Mouse (Mus musculus) G1E-ER4 (cell line): ENCODE results near the gene Pole4. TPM values are rescaled to one million over a fixed set of nuclear protein-coding genes. Genes with fewer than 3 reads are reported as not detected.

Experiments
- GATA1 ChIP-seq: IDR thresholded peaks from one replicate; pipeline ENCODE4 v1.8.0; 2012; ENCODE audit warnings: low read length, inconsistent platforms
- polyA plus RNA-seq: library from polyadenylated mRNA; stranded (reverse); fragments of >175 nt; gene quantifications from 2 replicates; pipeline ENCODE4 v1.2.3, GENCODE M21; 2012

The Pole4 gene
- polyA plus RNA-seq, 1 experiment: 83.3 TPM

DNA sequence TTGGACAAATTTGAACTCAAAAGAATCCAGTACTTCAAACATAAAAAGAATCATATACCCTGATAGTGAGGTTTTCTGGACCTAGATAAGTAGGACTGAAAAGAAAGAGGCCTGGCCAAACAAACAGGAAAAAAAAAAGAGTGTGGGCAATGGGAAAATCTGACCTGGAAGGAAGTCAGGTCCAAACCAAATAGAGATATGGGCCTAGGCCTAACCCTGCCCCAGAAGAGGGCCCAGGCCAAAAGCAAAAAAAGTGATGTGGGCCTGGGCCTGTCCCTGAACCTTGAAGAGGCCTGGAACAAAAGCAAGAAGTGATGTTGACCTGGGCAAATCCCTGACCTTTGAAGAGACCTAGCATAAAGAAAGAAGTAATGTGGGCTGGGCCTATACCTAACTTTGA, 21.0 kb downstream of the Pole4 start:
- no peak for TF ChIP-seq GATA1

DNA sequence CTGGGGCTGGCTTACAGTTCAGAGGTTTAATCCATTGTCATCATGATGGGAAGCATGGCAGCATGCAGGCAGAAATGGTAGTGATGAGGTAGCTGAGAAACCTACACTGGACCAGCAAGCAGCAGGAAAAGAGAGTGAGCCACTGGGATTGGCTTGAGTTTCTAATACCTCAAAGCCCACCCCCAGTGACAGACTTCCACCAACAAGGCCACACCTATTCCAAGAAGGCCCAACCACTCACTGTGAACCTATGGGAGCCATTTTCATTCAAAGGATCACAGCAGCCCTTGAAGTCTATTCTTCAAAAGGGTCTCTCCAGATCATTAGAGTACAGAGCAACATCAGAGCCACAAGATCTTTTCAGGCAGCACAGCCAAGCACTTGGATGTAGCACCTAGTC, 38.7 kb downstream of the Pole4 start:
- no peak for TF ChIP-seq GATA1

DNA sequence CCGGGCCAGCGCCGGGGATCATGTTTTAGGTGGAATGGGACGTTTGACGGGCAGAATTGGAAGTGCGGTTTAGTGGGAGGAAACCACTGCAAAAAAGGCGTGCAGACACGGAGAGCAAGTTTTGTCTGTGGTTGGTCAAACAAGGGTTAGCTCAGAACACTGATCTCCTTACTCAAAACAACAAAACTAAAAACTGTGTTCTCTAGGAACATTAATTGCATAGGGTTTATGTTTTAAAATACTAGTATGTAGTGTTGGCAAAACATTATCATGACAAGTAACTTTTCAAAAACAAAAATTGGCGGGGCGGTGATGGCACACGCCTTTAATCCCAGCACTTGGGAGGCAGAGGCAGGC, 52.0 kb downstream of the Pole4 start:
- TF ChIP-seq GATA1: no peak

DNA sequence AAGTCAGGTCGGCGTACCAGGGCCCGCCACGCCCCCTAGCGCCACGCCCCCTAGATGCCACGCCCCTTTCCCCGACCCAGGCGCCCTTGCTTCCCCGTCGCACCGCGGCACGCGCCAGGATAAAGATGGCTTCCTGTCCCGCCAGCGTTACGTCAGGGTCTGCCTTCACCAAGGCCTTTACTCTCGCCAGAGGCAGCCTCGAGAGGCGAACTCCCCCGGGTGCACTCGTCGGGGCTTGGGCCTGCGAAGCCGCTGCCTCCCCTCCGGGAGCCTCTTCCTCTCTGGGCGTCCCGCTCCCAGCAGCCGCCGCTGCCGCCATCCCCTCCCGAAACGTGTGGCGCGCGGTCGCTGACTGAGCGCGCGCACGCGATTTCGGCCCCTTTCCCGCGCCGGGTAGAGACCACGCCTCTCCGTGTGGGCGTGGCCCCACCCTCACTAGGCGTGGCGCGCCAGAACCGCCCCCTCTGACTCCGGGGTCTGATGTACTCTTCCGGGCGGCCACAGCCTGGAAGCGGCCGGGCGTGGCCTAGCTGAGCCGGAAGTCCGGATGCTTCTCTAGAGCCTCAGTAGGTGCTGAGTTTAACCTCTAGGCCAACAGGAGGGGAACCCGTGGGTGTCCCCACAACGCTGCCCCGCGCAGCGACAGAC, 52.5 kb downstream of the Pole4 start:
- no peak for TF ChIP-seq GATA1

DNA sequence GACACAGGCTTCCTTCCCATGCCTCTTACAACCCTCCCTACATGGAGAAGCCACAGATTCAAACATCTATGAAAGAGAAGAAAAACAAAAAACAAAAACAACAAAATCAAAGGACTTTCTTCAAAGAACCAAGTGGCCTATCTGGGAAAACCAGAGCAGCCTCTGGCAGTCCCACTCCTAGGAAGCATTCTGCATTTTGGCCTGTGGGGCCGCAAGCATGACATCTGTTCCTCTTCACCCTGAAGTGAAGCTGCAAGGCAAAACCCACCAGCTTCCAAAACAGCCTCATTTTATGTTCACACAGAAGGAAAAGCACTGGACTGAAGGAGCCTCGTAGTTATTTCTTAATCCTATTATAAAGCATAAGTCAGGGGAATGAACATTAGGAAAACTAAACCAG, 56.1 kb downstream of the Pole4 start:
- no peak for TF ChIP-seq GATA1

DNA sequence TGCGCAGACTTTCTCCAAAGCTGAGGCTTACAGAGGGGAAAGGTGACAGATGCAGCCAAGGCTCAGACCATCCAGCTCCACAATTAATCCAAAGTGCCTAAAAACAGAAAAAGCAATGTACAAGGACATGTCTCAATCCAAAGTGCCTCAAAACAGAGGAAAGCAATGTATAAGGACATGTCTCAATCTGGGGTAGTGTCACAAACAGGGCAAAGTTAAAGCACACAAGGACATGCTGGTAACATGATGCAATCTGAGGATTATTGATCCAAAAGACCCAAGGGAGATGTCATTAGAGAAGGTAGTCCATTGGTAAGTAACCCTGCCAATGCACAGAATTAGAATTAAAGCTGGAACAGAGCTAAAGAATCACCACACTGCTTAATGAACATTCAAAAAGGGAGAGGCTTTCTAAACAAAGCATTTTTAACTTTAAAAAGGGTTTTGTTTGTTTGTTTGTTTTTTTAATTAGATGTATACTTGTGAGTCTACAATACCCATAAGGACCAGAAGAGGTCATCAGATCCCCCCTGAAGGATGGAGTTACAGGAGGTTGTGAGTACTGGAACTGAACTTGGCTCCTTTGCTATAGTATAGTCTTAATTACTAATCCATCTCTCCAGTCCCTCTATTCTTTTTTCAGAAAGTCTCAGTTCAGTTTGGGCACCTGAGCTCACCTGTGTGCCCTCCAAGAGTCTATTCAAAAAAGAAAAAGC, 57.1 kb downstream of the Pole4 start:
- no peak for TF ChIP-seq GATA1

DNA sequence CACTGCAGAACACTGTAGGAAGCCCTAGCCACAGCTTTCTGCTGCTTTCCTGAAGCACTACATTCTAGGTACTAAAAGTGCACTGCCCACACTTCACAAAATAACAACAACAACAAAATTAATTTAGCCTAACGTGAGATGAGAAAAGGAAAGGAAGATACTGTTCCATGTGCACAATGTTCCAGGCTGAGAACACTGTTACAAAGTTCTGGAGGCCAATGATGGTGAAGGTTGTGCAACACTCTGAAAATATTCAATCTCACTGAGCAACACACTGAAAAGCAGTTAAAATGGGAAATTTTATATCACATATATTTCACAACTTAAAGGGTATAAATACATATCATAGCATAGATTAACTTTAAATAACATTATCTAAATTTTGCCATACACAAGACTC, 58.2 kb downstream of the Pole4 start:
- no peak for TF ChIP-seq GATA1

DNA sequence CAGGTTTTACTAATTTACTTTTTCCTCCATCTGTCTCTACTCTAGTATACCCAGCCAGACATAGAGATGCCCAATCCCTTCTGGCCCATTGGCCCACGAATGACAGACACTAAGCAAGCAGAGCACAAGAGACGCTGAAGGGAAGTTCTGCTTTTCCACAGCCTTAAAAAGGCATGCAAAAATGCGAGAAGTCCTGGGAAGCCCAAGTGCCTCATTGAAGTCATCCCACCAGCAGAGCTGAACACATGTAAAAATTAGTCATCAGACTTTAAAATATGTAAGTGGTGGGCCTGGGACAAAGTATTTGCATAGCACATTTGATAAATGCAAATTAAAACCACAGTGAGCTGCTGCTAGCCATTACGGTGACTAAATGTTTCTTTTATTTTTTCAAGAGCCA, 65.1 kb downstream of the Pole4 start:
- TF ChIP-seq GATA1: no peak

DNA sequence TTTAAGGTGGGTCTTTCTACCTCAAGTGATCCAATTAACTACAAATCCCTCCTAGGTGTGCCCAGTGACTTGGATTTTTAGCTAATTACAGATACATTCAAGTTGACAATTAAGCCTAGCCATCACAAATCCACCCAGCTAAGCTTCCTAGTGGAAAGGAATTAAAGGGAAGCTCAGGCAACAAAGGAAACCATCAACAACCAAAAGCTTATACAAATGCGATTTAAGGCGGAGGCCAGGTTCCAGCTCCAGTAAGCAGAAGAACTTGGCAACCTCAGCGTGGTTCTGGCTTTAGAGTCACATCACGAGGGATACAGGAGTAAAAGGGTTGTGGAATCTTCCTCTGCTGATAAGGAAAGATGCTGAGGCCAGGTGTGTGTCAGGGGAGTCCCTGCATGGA, 92.0 kb downstream of the Pole4 start:
- no peak for TF ChIP-seq GATA1

DNA sequence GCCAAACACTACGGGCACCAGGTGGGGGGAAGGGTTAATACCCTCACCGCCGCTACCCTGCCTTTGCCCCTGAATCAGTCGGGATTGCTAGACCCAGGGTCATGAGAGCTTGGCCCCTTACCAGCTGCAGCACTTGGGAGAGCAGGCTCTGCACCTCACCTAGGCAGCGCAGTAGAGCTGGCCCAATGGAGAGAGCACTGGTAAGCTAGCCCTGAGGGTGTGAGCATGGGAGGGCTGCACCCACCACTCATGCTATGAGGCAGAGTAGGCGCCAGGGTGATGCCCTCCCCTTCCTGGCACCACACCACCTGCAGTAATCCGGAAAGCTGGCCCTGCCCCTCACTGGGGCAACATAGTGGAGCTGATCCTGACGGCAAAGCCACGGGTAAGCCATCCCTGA, 94.1 kb downstream of the Pole4 start:
- TF ChIP-seq GATA1: no peak

DNA sequence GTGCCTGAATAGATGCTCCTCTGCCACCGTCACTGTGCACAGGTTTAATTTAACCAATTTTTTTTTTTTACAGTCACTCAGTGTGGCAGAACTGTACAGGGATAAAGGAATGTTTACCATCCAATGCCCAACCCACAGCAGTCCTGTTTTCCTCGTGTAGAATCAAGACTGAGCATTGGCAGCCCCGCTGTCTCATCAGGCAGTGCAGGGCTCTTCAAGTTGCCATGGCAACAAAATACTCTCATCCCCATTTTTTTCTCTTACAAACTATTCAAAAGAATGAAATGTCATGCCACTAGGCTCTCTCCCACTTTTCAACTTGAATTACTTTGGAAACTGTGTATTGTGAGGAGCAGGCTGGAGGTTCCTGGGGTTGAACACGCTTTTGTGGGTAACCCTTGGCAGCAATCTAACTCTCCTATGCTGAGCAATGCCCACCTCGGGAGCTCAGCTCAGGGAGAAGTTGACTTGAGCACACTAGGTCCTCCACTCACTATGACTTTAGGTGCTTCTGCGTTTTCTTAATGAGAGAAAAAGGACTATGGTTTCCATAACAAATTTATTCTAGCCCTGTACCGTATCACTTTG, 95.7 kb downstream of the Pole4 start:
- no peak for TF ChIP-seq GATA1

DNA sequence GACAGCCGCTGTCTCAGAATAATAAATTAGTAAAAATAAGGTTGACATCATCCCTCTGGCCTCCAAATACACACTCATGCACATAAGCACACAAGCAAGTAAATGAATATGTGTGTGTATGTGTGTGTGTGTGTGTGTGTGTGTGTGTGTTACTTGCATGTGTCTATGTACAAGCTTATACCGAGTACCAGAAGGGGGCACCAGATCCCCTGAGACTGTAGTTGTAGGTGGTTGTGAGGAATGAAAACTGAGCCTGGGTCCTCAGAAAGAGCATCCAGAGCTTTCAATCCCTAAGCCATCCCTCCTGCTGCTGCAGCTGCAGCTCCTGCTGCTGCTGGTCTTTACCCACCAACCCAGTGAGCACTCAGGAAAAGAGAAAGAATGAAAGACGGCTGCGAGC, 96.4 kb downstream of the Pole4 start:
- no peak for TF ChIP-seq GATA1

DNA sequence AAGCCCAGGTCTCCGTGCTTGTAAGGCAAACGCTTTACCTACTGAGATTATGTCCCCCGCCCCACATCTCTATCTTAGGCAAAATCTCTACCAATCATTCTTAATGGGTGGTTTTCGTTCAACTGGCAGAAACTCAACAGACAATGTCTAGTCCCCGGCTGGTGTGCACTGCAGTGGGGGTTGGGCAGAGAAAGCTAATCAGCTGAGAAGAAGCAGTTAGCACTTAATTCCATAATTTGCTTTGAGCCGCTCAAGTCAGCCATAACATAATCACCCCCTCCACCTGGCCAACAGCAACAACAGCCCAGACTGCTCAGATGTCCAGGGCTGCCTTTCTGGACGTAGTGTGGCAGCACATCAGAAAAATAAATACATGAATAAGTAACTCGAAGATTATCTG, 100.4 kb downstream of the Pole4 start:
- no peak for TF ChIP-seq GATA1

DNA sequence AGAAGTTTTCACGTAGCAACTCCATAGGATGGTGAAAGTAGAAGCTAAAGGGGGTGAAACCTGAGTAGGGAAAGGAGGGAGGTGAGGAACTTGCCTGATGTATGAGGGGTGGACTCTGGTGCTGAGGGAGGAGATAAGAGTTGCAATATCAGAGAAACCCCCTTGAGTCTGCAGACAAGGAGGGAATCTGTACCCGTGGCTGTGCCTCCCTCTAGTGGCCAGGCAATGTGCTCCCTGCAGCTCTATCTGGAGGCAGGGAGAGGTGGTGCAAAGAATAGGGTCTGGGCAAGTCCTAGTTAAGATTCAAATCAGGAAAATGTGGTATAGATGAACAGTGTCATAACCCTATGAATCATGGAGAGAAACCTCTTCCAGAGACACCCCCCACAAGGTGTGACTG, 101.5 kb downstream of the Pole4 start:
- no peak for TF ChIP-seq GATA1

DNA sequence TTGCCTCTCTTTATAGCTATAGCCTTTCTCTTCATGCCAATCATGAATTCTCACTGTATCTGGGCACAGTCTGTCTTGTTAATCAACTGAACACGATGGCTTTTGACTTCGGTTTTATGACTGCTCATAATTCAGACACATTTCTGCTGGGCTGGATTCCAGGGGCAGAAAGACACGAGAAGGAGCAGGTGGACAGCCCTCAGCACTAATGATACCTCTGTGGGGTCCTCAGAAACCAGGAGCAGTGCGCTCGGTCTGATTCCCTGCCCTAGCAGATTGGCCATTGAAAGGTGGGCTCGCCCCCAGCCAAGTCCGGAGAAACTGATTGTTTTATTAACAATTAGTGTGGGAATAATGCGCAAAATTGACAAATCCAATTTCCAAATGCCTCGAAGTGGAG, 101.9 kb downstream of the Pole4 start:
- TF ChIP-seq GATA1: no peak

DNA sequence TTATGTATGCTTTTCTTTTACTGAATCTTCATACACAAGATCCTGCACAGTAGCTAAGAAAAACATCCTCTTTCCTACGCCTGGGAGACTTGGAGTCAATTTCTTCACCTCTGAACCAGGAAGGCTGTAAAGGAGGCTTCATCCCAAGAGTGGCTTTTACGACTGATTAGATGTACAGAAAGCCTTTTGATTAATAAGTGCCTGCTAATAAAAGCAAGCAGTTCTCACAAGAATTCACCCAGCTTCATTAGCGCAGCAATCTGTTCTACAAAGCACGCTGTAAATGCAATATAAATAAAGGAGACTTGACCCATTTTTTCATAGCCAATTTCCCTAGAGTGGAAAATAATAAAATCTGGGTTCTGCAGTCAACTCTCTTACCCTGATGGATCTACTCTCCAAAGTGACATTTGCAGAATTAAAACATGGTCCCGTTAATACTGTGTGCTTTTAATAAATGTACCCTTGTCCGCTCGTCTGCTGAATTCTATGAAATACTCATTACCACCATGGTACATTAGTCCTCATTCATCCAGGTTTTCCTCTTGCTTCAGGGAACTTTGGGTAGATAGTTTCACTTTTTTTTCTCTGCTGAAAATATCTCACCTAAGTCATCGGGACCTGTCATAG, 109.6 kb downstream of the Pole4 start:
- no peak for TF ChIP-seq GATA1

DNA sequence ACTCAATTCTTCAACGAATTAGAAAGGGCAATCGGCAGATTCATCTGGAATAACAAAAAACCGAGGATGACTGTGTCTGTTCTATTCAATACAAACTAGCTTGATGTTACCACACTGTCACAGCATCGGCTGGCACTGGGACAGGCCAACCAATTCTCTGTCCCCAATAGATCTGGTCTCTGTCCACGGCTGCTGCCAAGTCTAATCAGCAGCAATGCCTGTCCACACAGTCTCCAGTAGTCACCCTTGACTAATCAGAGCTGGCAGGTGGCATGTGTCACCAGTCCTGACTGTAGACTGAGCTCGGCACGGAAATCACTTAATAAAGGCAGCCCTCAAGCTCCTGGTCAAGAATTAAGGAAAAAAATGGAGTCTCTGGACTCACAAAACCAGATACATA, 115.8 kb downstream of the Pole4 start:
- TF ChIP-seq GATA1: no peak
